Mouse (Mus musculus) midbrain, embryonic 15.5 days (tissue): Measurements from ENCODE around the gene Ptpn14. TPM values are rescaled to one million over a fixed set of nuclear protein-coding genes. Genes with fewer than 3 reads are reported as not detected.

Source experiments
- ATAC-seq: fragments of 200-750 bp; cut with Nextera tagmentation; replicated peaks from 2 replicates; pipeline ENCODE4 v1.8.0; 2017; ENCODE audit warnings: moderate TSS enrichment
- H3K27ac ChIP-seq: fragments of 300-500 bp; sonication (generic); 2 replicates; pipeline ENCODE4 v1.5.1; 2015; ENCODE audit warnings: mild to moderate bottlenecking, inconsistent platforms
- H3K27me3 ChIP-seq: fragments of 300-500 bp; sonication (generic); replicated peaks from 2 replicates; pipeline ENCODE4 v1.6.1; 2015; ENCODE audit warnings: inconsistent platforms
- H3K36me3 ChIP-seq: fragments of 300-500 bp; sonication (generic); replicated peaks from 2 replicates; pipeline ENCODE4 v1.6.1; 2015; ENCODE audit warnings: inconsistent platforms
- H3K4me1 ChIP-seq: fragments of 300-500 bp; sonication (generic); 2 replicates; pipeline ENCODE4 v1.6.1; 2015; ENCODE audit warnings: inconsistent platforms
- H3K4me2 ChIP-seq: fragments of 300-500 bp; sonication (generic); 2 replicates; pipeline ENCODE4 v1.6.1; 2015; ENCODE audit warnings: inconsistent platforms, mild to moderate bottlenecking, moderate library complexity
- H3K4me3 ChIP-seq: fragments of 300-500 bp; sonication (generic); 2 replicates; pipeline ENCODE4 v1.5.1; 2015; ENCODE audit warnings: mild to moderate bottlenecking, inconsistent platforms
- H3K9ac ChIP-seq: fragments of 300-500 bp; sonication (generic); 2 replicates; pipeline ENCODE4 v1.6.1; 2015; ENCODE audit warnings: mild to moderate bottlenecking, inconsistent platforms
- H3K9me3 ChIP-seq: fragments of 300-500 bp; sonication (generic); 2 replicates; pipeline ENCODE4 v1.6.1; 2016; ENCODE audit warnings: inconsistent platforms
- WGBS: fragments of 180-500 bp; shearing (Covaris S2); methylation state at CpG from one replicate; pipeline ENCODE4 v1.1.7; 2015; ENCODE audit warnings: mixed read lengths; 5-methylcytosine and 5-hydroxymethylcytosine counted together
- polyA plus RNA-seq: library from polyadenylated mRNA; unstranded; fragments of >200 nt; fragmentation: Nextera tagmentation; extraction: Ambion mirVana; gene quantifications from 2 replicates; pipeline ENCODE4 v1.2.1, GENCODE M21; 2015

Ptpn14 gene
- polyA plus RNA-seq, 1 experiment from 2014 or later: 2.1 TPM

DNA sequence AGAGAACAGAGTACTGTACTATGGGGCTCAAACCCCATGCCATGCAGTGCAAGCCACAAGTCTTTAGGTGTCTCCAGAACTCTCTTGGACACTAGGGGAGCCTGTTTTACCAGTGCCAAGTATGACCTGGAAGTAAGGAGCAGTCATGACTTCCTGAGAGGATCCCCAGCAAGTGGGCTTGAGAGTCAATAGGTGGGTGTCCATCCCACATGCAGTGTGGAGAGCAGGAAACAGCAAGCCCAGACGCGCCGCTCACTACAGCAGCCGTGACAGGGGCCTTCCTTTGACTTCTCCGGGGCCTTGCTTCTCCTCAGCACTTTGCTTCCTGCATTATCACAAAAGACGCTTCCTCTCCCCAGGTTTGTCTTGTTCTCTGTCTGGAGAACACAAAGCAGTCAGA, 27.9 kb upstream of the Ptpn14 start:
- H3K9me3 ChIP-seq: no peaks in the 10 kb centered on the region
- H3K4me3 ChIP-seq: no peak overlapping the region
- H3K4me2 ChIP-seq: no peak overlapping the region
- WGBS: 80% methylated on average over 6 of the region's 6 CpGs
- no peak for ATAC-seq
- H3K27me3 ChIP-seq: no peaks in the 10 kb centered on the region
- no peaks in the 10 kb centered on the region for H3K36me3 ChIP-seq
- no peak overlapping the region for H3K27ac ChIP-seq
- no peaks in the 10 kb centered on the region for H3K4me1 ChIP-seq
- H3K9ac ChIP-seq: no peak overlapping the region

DNA sequence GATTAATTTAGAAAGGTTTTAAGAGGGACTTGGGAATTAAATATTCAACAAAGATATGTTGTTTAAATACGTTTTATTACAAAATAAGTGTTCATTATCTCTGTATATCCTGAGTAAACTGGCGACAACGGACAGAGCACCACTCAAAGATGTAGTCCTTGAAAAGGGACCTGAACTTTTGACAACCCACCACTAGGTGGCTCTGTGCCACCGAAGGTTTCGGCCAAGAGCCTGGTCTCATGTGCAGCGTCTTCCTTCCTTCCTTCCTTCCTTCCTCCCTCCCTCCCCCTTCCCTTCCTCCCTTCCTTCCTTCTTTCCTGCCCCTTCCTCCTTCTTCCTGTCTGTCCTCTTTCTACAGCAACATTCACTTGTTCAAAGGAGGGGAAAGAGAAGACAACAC, 27.1 kb upstream of the Ptpn14 start:
- no peak overlapping the region for H3K27ac ChIP-seq
- H3K4me3 ChIP-seq: no peak overlapping the region
- no peak overlapping the region for H3K4me2 ChIP-seq
- H3K9me3 ChIP-seq: no peaks in the 10 kb centered on the region
- H3K36me3 ChIP-seq: no peaks in the 10 kb centered on the region
- no peaks in the 10 kb centered on the region for H3K27me3 ChIP-seq
- no peak overlapping the region for H3K9ac ChIP-seq
- H3K4me1 ChIP-seq: no peaks in the 10 kb centered on the region
- ATAC-seq: 0 out of 2 replicates have a peak, but pooled peaks have one; percentile 62
- 3% methylated on average over 6 of the region's 6 CpGs for WGBS

- no peak for ATAC-seq
- Histone ChIP-seq H3K9ac (no peak overlapping the region), H3K4me1 (no peaks in the 10 kb centered on the region), H3K27me3 (no peaks in the 10 kb centered on the region), H3K4me3 (no peak overlapping the region), H3K4me2 (no peak overlapping the region), H3K9me3 (no peaks in the 10 kb centered on the region), H3K36me3 (no peaks in the 10 kb centered on the region), H3K27ac (no peak overlapping the region)
- 51% methylated on average over 7 of the region's 7 CpGs for WGBS
These were observed 24.9 kb upstream of the Ptpn14 start for GRCm38 (mm10) chr1:189703156-189703555.

DNA sequence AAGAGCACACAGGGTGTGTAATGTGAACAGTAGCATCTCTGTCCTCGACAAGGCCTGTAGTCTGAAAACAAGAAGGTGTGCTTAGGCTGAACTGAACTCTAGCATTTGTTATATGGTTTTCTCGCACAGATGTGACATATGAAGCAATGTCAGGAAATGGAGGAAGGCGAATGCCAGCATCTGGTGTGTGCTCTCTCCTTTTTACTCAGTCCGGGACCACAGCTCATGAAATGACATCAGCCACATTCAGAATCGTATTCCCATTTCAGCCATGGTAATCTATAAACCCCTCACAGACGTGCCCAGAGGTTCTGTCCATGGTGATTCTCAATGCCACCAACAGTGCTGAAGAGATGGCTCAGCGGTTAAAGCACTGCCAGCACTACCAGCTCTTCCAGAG, 24.5 kb upstream of the Ptpn14 start:
- H3K27me3 ChIP-seq: no peaks in the 10 kb centered on the region
- H3K36me3 ChIP-seq: no peaks in the 10 kb centered on the region
- H3K4me3 ChIP-seq: no peak overlapping the region
- no peaks in the 10 kb centered on the region for H3K9me3 ChIP-seq
- H3K4me1 ChIP-seq: no peaks in the 10 kb centered on the region
- no peak overlapping the region for H3K9ac ChIP-seq
- no peak for ATAC-seq
- no peak overlapping the region for H3K4me2 ChIP-seq
- no peak overlapping the region for H3K27ac ChIP-seq
- 85% methylated on average over 7 of the region's 7 CpGs for WGBS

GRCm38 (mm10) chr1:189706040-189706645, 21.9 kb upstream of the Ptpn14 start:
- Histone ChIP-seq H3K4me1 (no peaks in the 10 kb centered on the region), H3K4me3 (no peak overlapping the region), H3K36me3 (no peaks in the 10 kb centered on the region), H3K9ac (no peak overlapping the region), H3K9me3 (no peaks in the 10 kb centered on the region), H3K27ac (no peak overlapping the region), H3K4me2 (no peak overlapping the region), H3K27me3 (no peaks in the 10 kb centered on the region)
- 87% methylated on average over 12 of the region's 12 CpGs for WGBS
- no peak for ATAC-seq

- Histone ChIP-seq H3K36me3 (no peaks in the 10 kb centered on the region), H3K4me2 (no peak overlapping the region), H3K9ac (no peak overlapping the region), H3K9me3 (no peaks in the 10 kb centered on the region), H3K27ac (no peak overlapping the region), H3K27me3 (no peaks in the 10 kb centered on the region), H3K4me1 (no peaks in the 10 kb centered on the region), H3K4me3 (no peak overlapping the region)
- no peak for ATAC-seq
These were observed 21.1 kb upstream of the Ptpn14 start for GRCm38 (mm10) chr1:189707014-189707413.

DNA sequence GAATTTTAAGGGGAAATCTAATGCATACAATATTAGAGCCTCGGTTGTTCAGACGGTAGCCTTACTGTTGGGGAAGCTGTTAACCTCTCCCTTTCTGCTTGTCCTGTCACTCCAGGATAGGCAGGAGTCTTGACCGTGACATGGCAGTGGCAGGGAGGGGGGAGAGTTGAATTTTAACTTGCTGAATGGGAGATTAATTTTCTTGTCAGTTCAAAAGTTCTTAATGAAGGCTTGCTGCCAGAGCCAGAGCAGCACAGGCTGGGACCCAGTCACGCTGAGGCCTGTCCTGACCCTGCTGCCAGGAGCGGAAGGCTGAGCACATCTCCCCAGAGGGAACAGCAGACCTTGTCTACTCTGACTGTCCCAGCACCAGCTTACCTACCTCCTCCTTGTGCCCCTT, 20.6 kb upstream of the Ptpn14 start:
- Histone ChIP-seq H3K4me1 (no peaks in the 10 kb centered on the region), H3K9ac (no peak overlapping the region), H3K36me3 (no peaks in the 10 kb centered on the region), H3K4me3 (no peak overlapping the region), H3K9me3 (no peaks in the 10 kb centered on the region), H3K27ac (no peak overlapping the region), H3K4me2 (no peak overlapping the region), H3K27me3 (no peaks in the 10 kb centered on the region)
- no peak for ATAC-seq
- 30% methylated on average over 5 of the region's 5 CpGs for WGBS

GRCm38 (mm10) chr1:189709001-189709400, 19.1 kb upstream of the Ptpn14 start:
- no peak overlapping the region for H3K27ac ChIP-seq
- H3K4me3 ChIP-seq: no peak overlapping the region
- no peak overlapping the region for H3K4me2 ChIP-seq
- H3K4me1 ChIP-seq: no peaks in the 10 kb centered on the region
- H3K36me3 ChIP-seq: no peaks in the 10 kb centered on the region
- no peaks in the 10 kb centered on the region for H3K9me3 ChIP-seq
- no peaks in the 10 kb centered on the region for H3K27me3 ChIP-seq
- H3K9ac ChIP-seq: no peak overlapping the region
- WGBS: 80% methylated on average over 8 of the region's 8 CpGs
- no peak for ATAC-seq

- no peak overlapping the region for H3K4me3 ChIP-seq
- 69% methylated on average over 19 of the region's 19 CpGs for whole genome bisulfite sequencing
- H3K9me3 ChIP-seq: no peaks in the 10 kb centered on the region
- H3K36me3 ChIP-seq: no peaks in the 10 kb centered on the region
- H3K27me3 ChIP-seq: no peaks in the 10 kb centered on the region
- ATAC-seq: no peak
- no peak overlapping the region for H3K9ac ChIP-seq
- no peaks in the 10 kb centered on the region for H3K4me1 ChIP-seq
- no peak overlapping the region for H3K4me2 ChIP-seq
- no peak overlapping the region for H3K27ac ChIP-seq
These were observed 11.9 kb upstream of the Ptpn14 start for GRCm38 (mm10) chr1:189715915-189716797.

- Histone ChIP-seq H3K4me3 (no peak overlapping the region), H3K4me1 (no peaks in the 10 kb centered on the region), H3K36me3 (no peaks in the 10 kb centered on the region), H3K27ac (no peak overlapping the region), H3K27me3 (no peaks in the 10 kb centered on the region), H3K9me3 (no peaks in the 10 kb centered on the region), H3K4me2 (no peak overlapping the region), H3K9ac (no peak overlapping the region)
- ATAC-seq: no peak
- WGBS: 90% methylated on average over 11 of the region's 11 CpGs
These were observed 10.5 kb upstream of the Ptpn14 start for GRCm38 (mm10) chr1:189717546-189717945.

GRCm38 (mm10) chr1:189718600-189718999, 9.5 kb upstream of the Ptpn14 start:
- H3K27me3 ChIP-seq: no peaks in the 10 kb centered on the region
- 81% methylated on average over 5 of the region's 5 CpGs for WGBS
- H3K27ac ChIP-seq: no peak overlapping the region
- no peak overlapping the region for H3K4me2 ChIP-seq
- H3K9ac ChIP-seq: no peak overlapping the region
- ATAC-seq: no peak
- H3K36me3 ChIP-seq: no peaks in the 10 kb centered on the region
- no peaks in the 10 kb centered on the region for H3K9me3 ChIP-seq
- H3K4me1 ChIP-seq: no peaks in the 10 kb centered on the region
- no peak overlapping the region for H3K4me3 ChIP-seq

DNA sequence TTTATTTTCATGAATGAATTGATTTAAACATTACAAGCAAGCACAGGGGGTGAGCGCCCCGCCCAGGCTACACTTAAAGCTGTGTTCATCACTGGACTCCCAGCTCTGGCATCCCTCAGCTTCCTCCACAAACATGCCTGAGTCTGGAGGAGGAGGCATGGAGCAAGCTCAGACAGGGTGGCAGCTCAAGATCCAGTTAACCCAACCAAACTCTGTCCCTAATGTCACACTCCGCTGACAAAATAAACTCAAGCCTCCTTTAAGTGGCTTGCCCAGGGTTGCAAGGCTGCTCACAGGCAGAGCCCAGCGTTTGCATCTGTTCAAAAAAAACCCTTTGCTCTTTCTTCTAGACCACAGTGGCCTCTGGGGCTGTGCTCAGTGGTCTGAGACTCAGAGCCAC, 1.9 kb upstream of the Ptpn14 start:
- H3K36me3 ChIP-seq: no peaks in the 10 kb centered on the region
- no peak overlapping the region for H3K9ac ChIP-seq
- WGBS: 67% methylated on average over 4 of the region's 4 CpGs
- no peaks in the 10 kb centered on the region for H3K9me3 ChIP-seq
- no peak overlapping the region for H3K4me3 ChIP-seq
- no peak for ATAC-seq
- H3K27ac ChIP-seq: no peak overlapping the region
- no peak overlapping the region for H3K4me2 ChIP-seq
- peaks cover 21% of the 10 kb centered on the region for H3K4me1 ChIP-seq
- peaks cover 42% of the 10 kb centered on the region for H3K27me3 ChIP-seq
